Mouse (Mus musculus) heart, embryonic 12.5 days (tissue): ENCODE measurements at regions not wholly inside any gene's neighbourhood (a gene's known extent, or its start where the extent isn't known, plus 50 kb on each side); places are given as distances from the start of the nearest gene placed in this dataset.

Experiments
- ATAC-seq: fragments of 200-750 bp; cut with Nextera tagmentation; 2 replicates; pipeline ENCODE4 v1.8.0; 2017; ENCODE audit warnings: moderate TSS enrichment, moderate library complexity; ENCODE audit not compliant: insufficient number of reproducible peaks, low FRiP score
- H3K27ac ChIP-seq: fragments of 300-500 bp; sonication (generic); 2 replicates; pipeline ENCODE4 v1.5.1; 2016; ENCODE audit warnings: mild to moderate bottlenecking, moderate library complexity; ENCODE audit not compliant: poor library complexity, severe bottlenecking
- H3K27me3 ChIP-seq: fragments of 300-500 bp; sonication (generic); replicated peaks from 2 replicates; pipeline ENCODE4 v1.6.1; 2016; ENCODE audit warnings: mild to moderate bottlenecking, moderate library complexity
- H3K36me3 ChIP-seq: fragments of 300-500 bp; sonication (generic); 2 replicates; pipeline ENCODE4 v1.6.1; 2016; ENCODE audit warnings: mild to moderate bottlenecking, moderate library complexity
- H3K4me1 ChIP-seq: fragments of 300-500 bp; sonication (generic); replicated peaks from 2 replicates; pipeline ENCODE4 v1.6.1; 2016; ENCODE audit warnings: mild to moderate bottlenecking
- H3K4me2 ChIP-seq: fragments of 300-500 bp; sonication (generic); 2 replicates; pipeline ENCODE4 v1.6.1; 2016; ENCODE audit warnings: mild to moderate bottlenecking, moderate library complexity
- H3K4me3 ChIP-seq: fragments of 300-500 bp; sonication (generic); 2 replicates; pipeline ENCODE4 v1.5.1; 2016; ENCODE audit warnings: mild to moderate bottlenecking
- H3K9ac ChIP-seq: fragments of 300-500 bp; sonication (generic); 2 replicates; pipeline ENCODE4 v1.6.1; 2016; ENCODE audit warnings: mild to moderate bottlenecking, moderate library complexity
- H3K9me3 ChIP-seq: fragments of 300-500 bp; sonication (generic); replicated peaks from 2 replicates; pipeline ENCODE4 v1.6.1; 2016; ENCODE audit warnings: mild to moderate bottlenecking, moderate library complexity
- WGBS: fragments of 180-500 bp; shearing (Covaris S2); methylation state at CpG from one replicate; pipeline ENCODE4 v1.1.7; 2016; 5-methylcytosine and 5-hydroxymethylcytosine counted together

DNA sequence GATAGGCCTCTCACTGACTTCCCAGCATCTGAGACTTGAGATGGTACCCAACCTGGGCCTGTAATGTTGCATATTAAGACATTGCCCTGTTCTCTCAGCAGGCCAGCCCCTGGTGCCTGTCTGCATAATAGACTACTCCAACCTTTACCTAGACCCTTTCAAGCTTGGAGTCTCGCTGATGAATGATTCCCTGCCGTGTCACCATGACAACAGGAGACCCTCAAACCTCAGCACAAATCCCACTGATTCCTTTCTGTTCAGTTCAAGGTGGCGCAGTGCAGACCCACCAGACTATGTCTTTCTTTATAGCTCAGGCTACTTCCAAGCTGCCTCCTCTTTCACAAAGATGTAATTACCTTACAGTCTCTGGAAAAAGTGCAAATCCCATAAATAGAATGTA lies 172.0 kb downstream of the Dcdc2c start:
- ATAC-seq = no peak
- Histone ChIP-seq H3K36me3 (no peaks in the 10 kb centered on the region), H3K27ac (no peak overlapping the region), H3K4me1 (peaks cover 10% of the 10 kb centered on the region; the same call in 1 of the 2 replicates), H3K4me3 (no peak overlapping the region), H3K27me3 (no peaks in the 10 kb centered on the region), H3K4me2 (no peak overlapping the region), H3K9me3 (no peaks in the 10 kb centered on the region), H3K9ac (no peak overlapping the region)
- WGBS = 75% methylated on average over 3 of the region's 3 CpGs

DNA sequence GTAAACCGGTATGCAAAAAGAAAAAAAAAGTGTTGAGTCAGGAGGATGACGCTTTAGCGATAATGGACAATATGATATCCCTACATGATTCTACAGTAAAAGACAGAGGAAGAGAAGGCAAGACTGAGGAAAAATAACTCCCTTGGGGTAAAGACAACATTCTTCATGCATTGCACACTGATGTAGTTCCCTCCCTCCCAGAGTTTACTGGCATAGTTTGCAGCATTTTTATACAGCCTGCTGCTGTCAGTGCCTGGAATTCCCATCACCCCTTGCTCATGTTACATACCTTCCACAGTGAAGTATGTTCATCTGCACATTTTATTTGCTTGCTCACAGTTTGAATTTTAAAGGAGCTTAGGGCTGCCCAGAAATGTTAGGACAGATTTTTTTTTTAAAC lies 174.2 kb downstream of the Dcdc2c start:
- H3K4me1 ChIP-seq = peaks cover 10% of the 10 kb centered on the region; the same call in 1 of the 2 replicates
- H3K4me2 ChIP-seq = no peak overlapping the region
- H3K27me3 ChIP-seq = no peaks in the 10 kb centered on the region
- no peak for ATAC-seq
- H3K9ac ChIP-seq = no peak overlapping the region
- no peaks in the 10 kb centered on the region for H3K36me3 ChIP-seq
- no peak overlapping the region for H3K27ac ChIP-seq
- 80% methylated on average over 3 of the region's 3 CpGs for WGBS
- no peak overlapping the region for H3K4me3 ChIP-seq
- no peaks in the 10 kb centered on the region for H3K9me3 ChIP-seq

DNA sequence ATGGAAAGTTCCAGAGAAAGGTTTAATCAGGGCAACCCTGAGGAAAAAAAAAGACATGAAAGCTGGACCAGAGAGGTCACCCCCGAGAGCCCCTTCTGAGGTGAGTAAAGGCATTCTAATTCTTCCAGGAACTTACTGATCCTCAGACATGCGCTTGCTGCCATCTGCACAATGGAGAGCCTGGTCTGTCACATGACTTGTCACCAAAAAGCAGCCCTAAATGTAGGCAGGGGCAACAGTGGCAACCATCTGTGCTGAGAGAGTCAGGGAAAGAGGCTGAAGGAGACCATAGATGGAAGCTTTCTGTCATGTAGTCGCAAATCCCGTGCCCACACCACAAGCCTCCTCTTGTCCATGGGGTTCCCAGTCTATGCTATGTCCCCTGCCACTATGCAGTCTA lies 174.8 kb downstream of the Dcdc2c start:
- Histone ChIP-seq H3K27ac (no peak overlapping the region), H3K4me2 (no peak overlapping the region), H3K4me1 (peaks cover 10% of the 10 kb centered on the region; the same call in 1 of the 2 replicates), H3K36me3 (no peaks in the 10 kb centered on the region), H3K27me3 (no peaks in the 10 kb centered on the region), H3K9me3 (no peaks in the 10 kb centered on the region), H3K4me3 (no peak overlapping the region), H3K9ac (no peak overlapping the region)
- WGBS = 80% methylated on average over 4 of the region's 4 CpGs
- no peak for ATAC-seq

DNA sequence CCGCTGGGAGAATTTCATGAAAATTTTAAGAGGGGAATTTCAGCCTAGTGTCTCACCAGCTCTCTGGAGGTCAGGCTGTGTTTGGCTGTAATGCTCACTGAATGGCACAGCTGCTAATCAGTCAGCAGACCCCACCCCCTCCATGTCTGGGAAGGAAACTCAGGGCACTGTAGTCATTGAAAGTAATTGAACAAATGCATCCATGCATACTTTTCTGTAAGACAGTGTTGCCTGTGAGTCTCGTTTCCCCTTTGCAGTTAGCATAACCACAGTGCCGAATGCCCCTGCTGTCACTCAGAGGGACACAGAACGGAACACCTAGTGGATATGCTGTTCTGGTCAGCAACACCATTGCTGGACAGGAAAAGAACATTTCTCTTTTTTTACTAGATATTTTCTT lies 175.4 kb downstream of the Dcdc2c start:
- H3K27me3 ChIP-seq = no peaks in the 10 kb centered on the region
- H3K4me1 ChIP-seq = peaks cover 10% of the 10 kb centered on the region; the same call in 1 of the 2 replicates
- no peak overlapping the region for H3K4me2 ChIP-seq
- 57% methylated on average over 4 of the region's 4 CpGs for WGBS
- no peaks in the 10 kb centered on the region for H3K36me3 ChIP-seq
- H3K9ac ChIP-seq = no peak overlapping the region
- H3K4me3 ChIP-seq = no peak overlapping the region
- no peak for ATAC-seq
- H3K27ac ChIP-seq = no peak overlapping the region
- H3K9me3 ChIP-seq = no peaks in the 10 kb centered on the region

DNA sequence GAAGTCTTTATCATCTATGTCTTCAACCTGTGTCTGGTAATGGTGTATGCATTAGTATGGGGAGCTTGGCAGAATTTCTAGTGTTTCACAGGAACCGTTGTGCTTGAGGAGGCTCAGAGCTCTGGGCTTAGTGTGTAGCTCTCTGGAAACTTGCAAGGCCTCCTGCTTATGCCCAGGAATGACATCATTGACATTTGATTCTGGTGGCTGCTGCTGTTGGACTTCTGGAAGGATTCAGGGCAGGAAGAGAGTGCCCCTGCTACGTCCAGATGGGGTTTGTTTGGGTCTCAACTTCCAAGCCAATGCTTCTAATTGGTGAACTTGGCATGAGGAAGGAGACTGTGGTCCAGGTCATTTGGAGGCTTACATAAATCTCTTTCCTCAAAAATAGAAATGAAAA lies 186.9 kb downstream of the Dcdc2c start:
- Histone ChIP-seq H3K4me1 (no peaks in the 10 kb centered on the region), H3K4me2 (no peak overlapping the region), H3K27ac (no peak overlapping the region), H3K9ac (no peak overlapping the region), H3K9me3 (no peaks in the 10 kb centered on the region), H3K36me3 (no peaks in the 10 kb centered on the region), H3K4me3 (no peak overlapping the region), H3K27me3 (no peaks in the 10 kb centered on the region)
- no peak for ATAC-seq
- WGBS = 65% methylated on average over 2 of the region's 2 CpGs

DNA sequence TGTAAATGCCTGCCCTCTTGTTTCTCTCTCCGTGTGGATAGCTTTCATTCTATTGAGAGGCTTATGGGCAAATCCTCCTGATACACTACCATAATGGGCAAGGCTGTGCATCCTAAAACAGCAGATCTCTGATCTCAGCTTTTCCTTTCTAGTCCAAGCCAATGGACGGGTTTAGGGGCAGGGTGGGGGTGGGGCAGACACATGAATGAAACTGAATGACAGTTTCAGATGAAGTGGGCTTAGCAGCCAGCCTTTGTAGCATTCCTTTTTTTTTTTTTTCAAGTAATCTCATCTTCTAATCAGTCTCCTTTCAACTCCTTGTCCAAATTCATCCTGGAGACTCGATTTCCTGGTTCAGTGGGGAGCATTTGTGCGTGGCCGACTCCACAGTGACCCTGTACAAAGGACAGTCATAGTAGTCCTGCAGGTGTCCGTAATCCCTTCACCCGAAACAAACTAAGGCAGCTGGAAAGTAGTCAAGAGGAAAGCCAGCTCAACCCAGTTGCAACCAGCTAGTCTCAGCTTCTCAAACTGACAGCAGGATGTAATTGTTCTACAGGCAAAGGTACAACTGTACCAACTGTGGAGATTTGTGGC lies 193.4 kb downstream of the Dcdc2c start:
- 45% methylated on average over 7 of the region's 7 CpGs for WGBS
- no peak for ATAC-seq
- H3K9ac ChIP-seq = no peak overlapping the region
- 0 out of 2 replicates have a peak, but pooled peaks cover 3% of the 10 kb centered on the region for H3K4me1 ChIP-seq
- no peaks in the 10 kb centered on the region for H3K36me3 ChIP-seq
- H3K27me3 ChIP-seq = no peaks in the 10 kb centered on the region
- no peak overlapping the region for H3K4me3 ChIP-seq
- H3K9me3 ChIP-seq = no peaks in the 10 kb centered on the region
- no peak overlapping the region for H3K27ac ChIP-seq
- H3K4me2 ChIP-seq = no peak overlapping the region

DNA sequence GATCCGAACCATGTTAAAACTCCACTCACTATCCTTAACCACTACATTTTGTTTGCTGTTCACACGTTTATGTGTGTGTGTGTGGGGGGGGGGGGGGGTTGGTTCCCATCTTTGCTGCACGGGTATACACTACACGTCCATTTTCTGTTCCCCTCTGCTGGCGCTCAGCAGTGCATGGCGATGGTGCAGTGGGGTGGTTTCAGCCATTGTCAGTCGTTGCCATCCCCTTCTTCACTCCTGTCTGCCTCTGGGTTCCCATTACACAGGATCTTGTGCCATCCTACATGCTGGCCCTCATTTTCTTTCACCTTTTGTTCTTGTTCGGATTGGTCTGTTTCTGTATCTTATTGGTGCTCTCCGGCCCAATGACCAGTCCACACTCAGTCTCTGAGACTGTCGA lies 194.4 kb downstream of the Dcdc2c start:
- Histone ChIP-seq H3K4me3 (no peak overlapping the region), H3K27ac (no peak overlapping the region), H3K27me3 (no peaks in the 10 kb centered on the region), H3K4me1 (peaks cover 12% of the 10 kb centered on the region), H3K36me3 (no peaks in the 10 kb centered on the region), H3K9ac (no peak overlapping the region), H3K9me3 (no peaks in the 10 kb centered on the region), H3K4me2 (no peak overlapping the region)
- no peak for ATAC-seq
- WGBS = 83% methylated on average over 10 of the region's 10 CpGs

DNA sequence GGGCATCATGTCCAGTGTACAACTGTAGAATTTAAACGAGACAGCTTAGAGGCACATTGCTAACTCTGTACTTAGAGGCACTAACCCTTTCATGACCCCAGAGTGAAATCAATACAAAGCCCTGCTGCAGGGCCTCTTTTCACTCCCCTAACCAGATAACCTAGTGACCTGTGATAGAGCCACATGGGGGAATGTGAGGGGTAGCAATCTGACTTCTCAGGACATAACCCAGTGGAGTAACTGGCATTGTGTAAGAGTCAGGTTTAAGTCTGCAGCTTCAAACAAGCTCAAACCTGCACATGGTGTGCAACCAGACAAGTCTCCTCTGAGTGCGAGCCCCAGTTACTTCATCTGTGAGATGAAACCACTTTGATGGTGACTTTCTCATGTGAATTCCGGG lies 199.1 kb downstream of the Dcdc2c start:
- ATAC-seq = no peak

DNA sequence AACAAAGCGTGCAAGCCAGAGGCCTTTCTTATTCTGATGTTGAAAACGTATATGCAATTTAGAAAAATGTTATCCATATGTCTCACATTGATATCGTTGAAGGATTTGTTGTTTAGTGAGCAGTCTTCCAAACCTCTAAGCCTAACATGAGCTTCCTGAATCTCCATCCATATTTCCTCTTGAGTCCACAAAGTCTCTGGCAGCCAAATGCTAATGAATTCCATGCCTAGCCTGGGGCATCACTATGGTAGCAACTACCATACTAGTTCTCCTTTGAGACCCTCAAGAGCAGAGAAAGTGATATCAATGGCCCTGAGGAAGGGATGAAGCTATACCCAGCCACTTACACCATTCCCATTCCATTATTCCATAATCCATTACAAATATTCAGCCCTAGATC lies 199.6 kb downstream of the Dcdc2c start:
- Histone ChIP-seq H3K4me2 (no peak overlapping the region), H3K27ac (no peak overlapping the region), H3K9ac (no peak overlapping the region), H3K4me1 (peaks cover 19% of the 10 kb centered on the region), H3K27me3 (no peaks in the 10 kb centered on the region), H3K4me3 (no peak overlapping the region), H3K9me3 (no peaks in the 10 kb centered on the region), H3K36me3 (no peaks in the 10 kb centered on the region)
- ATAC-seq = no peak
- WGBS = 76% methylated on average over 3 of the region's 3 CpGs

More for the DNA sequence above, 199.1 kb downstream of the Dcdc2c start:
- Histone ChIP-seq H3K4me3 (no peak overlapping the region), H3K4me2 (no peak overlapping the region), H3K4me1 (peaks cover 19% of the 10 kb centered on the region), H3K27me3 (no peaks in the 10 kb centered on the region), H3K36me3 (no peaks in the 10 kb centered on the region), H3K9me3 (no peaks in the 10 kb centered on the region), H3K27ac (no peak overlapping the region), H3K9ac (no peak overlapping the region)
- 28% methylated on average over 3 of the region's 3 CpGs for WGBS

DNA sequence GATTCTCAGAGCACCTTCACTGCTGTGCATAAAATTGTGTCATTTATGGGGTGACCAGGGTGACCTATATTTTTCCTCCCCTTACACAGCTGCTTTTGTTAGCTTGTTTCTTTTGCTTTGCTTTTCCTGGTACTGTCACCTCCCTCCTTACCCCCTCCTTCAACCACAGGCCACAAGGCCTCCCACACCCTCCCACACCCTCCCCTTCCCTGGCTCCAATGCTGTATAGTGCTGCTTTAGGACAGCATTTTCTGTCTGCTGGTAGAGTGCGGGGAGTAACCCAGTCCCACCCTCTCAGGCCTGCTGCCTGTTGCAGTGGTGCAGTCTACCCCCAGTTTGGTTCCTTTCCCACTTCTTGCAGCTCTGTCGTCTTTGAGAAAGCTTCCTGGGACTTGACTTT lies 209.5 kb downstream of the Dcdc2c start:
- WGBS = 70% methylated on average over 2 of the region's 2 CpGs
- Histone ChIP-seq H3K27ac (no peak overlapping the region), H3K4me3 (no peak overlapping the region), H3K4me1 (peaks cover 5% of the 10 kb centered on the region), H3K9ac (no peak overlapping the region), H3K27me3 (no peaks in the 10 kb centered on the region), H3K9me3 (no peaks in the 10 kb centered on the region), H3K4me2 (no peak overlapping the region), H3K36me3 (no peaks in the 10 kb centered on the region)
- ATAC-seq = no peak

DNA sequence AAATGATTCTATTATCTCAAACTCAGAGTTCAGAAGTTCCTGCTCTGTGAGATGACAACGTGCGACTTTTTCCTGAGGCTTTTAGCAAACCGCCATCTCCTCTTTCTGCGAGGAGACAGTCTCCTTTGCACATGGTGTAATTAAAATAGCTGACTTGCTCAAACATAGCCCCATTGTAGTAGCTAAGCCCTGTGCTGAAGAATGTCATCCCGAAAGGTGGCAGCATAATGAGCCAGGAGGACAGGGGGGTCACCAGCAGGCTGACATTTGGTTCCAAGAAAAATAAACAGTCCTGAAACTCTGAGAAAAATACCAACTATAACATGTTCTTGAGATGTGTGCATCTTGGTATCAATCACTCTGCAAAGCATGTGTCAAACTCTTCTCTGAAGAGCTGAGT lies 219.6 kb downstream of the Dcdc2c start:
- Histone ChIP-seq H3K9ac (no peak overlapping the region), H3K4me3 (no peak overlapping the region), H3K4me2 (no peak overlapping the region), H3K4me1 (no peaks in the 10 kb centered on the region), H3K27ac (no peak overlapping the region), H3K36me3 (no peaks in the 10 kb centered on the region), H3K9me3 (peaks cover 3% of the 10 kb centered on the region; the same call in 1 of the 2 replicates), H3K27me3 (no peaks in the 10 kb centered on the region)
- no peak for ATAC-seq
- whole genome bisulfite sequencing = 41% methylated on average over 5 of the region's 5 CpGs

DNA sequence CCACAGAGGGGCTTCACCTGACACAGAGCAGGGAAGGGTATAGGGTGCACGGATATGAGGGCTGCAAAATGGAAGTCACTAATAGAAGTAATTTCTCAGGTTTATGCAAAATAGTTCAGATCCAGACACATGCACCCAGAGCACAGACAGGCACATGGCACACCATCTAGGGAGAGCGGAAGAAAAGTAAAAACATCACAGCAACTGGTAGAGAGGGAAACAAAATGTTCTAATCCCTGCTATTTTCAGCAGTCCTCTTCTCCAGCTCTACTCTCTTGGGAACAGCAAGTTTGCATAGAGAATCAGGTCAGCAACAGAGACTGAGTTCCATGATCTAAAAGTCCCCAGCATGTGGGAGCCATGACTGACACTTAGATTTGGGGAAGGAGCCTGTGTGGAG lies 220.4 kb downstream of the Dcdc2c start:
- Histone ChIP-seq H3K4me2 (no peak overlapping the region), H3K27me3 (no peaks in the 10 kb centered on the region), H3K9ac (no peak overlapping the region), H3K9me3 (peaks cover 3% of the 10 kb centered on the region; the same call in 1 of the 2 replicates), H3K36me3 (no peaks in the 10 kb centered on the region), H3K27ac (no peak overlapping the region), H3K4me1 (no peaks in the 10 kb centered on the region), H3K4me3 (no peak overlapping the region)
- no peak for ATAC-seq
- WGBS = 74% methylated on average over 2 of the region's 2 CpGs
